Mouse (Mus musculus) small intestine, adult 2 months (tissue): ENCODE measurements around the gene Susd6.

ENCODE experiments used
- CTCF ChIP-seq: fragments of 200-500 bp; IDR thresholded peaks from 2 replicates; pipeline ENCODE4 v1.5.1; 2012; ENCODE audit warnings: low read depth, mild to moderate bottlenecking, control low read depth, inconsistent platforms, low read length, moderate library complexity, mixed read lengths; ENCODE audit not compliant: insufficient replicate concordance, insufficient read length; ENCODE audit errors: extremely low read depth
- POLR2A ChIP-seq: fragments of 200-500 bp; IDR thresholded peaks from 2 replicates; pipeline ENCODE4 v1.6.1; 2012; ENCODE audit warnings: low read depth, mild to moderate bottlenecking, control low read depth, inconsistent platforms, low read length, moderate library complexity

GRCm38 (mm10) chr12:80923602-80924001 is 133.3 kb downstream of the Susd6 start:
- TF ChIP-seq POLR2A (no peak), CTCF (no peak)
